Mouse (Mus musculus): ENCODE data around the gene Slc23a3.
A peak's percentile ranks its signal among the peaks of the same experiment; 100 is the strongest.

The Slc23a3 gene

DNA sequence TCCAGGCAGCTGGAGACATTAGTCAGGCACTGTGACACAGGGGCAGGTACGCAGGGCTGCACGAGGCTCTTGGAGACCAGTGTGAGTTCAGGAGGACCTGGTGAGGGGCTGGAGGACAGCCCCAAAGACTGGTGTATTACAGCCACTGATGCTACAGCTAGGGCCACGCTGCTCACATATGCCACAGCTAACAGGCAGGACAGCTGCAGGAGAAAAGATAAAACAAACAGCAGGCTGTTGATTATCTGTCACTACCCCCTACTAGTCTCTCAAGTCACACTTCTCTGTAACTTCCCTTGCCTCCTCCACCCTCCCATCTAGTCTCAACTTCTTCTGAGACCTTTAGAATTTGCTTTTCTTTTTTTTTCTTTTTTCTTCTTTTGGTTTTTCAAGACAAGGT is 3.0 kb upstream of the Slc23a3 start:
- DNase-seq, result no peak

- DNase-seq, result no peak
These were observed 2.6 kb upstream of the Slc23a3 start for GRCm38 (mm10) chr1:75136293-75136692.

DNA sequence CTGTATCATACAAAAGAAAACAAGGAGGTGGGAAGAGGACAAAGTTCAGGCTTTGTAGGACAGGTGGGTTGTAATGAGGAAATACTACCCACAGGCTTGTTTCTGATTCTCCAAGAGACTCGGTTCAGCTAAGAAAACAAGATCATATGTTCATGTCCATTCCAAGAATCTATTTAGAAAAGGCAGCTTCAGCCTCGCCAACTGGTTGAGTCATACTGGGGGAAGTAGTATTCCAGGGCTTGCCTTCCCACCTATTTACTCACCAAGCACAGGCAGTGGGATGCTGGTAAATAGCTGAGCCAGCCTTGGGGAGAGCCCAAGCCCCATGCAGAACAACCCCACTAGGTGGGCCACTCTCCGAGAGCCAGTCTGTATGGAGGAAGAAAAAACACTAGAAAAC is 5.0 kb downstream of the Slc23a3 start:
- DNase-seq, result no peak

GRCm38 (mm10) chr1:75125418-75125817 is 8.3 kb downstream of the Slc23a3 start:
- DNase-seq, result no peak

DNA sequence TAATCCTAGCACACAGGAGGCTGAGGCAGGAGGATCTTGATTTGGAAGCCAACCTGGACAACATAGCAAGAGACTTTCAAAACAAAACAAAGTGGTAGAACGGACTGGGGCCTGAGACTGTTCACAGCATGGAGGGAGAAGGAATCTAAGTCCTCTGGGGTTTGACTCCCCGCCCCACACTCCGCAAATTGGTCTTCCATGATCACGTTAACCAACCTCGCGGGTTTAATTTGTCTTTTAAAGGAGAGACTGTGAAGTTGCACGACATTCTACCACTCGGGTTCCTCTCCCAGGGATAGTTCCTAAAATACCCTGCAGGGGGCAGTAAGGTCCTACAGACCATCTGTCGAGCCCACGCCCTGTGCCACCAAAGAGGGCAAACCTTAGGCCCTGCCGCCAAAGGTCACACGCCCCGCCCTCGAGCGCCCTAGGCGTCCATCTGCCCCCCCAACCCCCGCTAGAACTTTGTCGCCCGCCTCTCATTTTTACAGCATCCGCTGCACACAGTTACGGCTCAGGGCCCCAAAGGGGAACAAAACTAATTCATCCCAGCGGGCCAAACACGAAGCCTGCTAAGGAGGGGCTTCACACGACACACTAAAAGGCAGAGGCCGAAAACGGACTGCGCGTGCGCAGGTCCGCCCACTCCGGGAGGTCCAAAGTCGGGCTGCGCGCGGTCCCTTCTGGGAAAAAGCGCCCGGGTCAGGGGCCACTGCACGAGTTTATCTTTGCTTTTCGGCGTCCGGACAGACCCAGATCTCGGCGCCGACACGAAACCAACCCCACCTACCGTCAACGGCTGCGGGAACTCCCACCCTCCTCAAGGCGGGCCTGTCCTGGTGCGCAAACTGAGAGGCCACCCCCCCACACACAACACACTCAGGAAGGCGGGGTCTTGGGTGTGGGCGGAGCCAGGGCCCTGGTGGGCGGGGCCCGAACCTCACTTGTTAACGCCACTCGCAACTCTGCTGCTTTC is 9.1 kb downstream of the Slc23a3 start, which contains the start of gene Nhej1:
TSS of gene Nhej1 (minus strand) at position 855 of the 976 bp plus-strand sequence.
- peak; percentile 93 for DNase-seq

DNA sequence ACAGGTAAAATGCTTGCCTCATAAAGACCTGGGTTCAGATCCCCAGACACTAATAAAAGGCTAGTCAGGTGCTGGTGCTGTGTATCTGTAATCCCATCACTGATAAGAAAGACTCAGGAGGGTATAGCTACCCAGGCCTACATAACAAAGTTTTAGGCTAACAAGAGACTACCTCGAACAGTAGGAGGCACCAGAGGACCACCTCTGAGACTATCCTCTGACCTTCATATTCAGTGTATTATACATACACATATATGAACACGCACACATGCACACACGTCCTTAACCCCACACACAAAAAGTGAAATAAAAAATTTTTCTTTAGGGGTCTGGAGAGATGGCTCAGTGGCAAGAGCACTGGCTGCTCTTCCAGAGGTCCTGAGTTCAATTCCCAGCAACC is 11.5 kb downstream of the Slc23a3 start:
- DNase-seq, result no peak
